Mouse (Mus musculus): Measurements from ENCODE around the gene Vps37c. TPM values are rescaled to one million over a fixed set of nuclear protein-coding genes. Genes with fewer than 3 reads are reported as not detected.

The Vps37c gene
- total and polyA plus RNA-seq, 3 experiments = 8.1 to 11.9 TPM; not detected in 1

GRCm38 (mm10) chr19:10661373-10661772 is 27.2 kb upstream of the Vps37c start:
- TF ChIP-seq JUND (IDR thresholded peaks at IDR 0.05; ENCODE audit: low read depth, low read length) (0 out of 2 replicates have a peak, but pooled peaks have one; percentile 29), ZNF384 (IDR thresholded peaks at IDR 0.05; ENCODE audit: low read depth, low read length) (no peak), MAZ (IDR thresholded peaks at IDR 0.05; ENCODE audit: low read depth, low read length) (0 out of 2 replicates have a peak, but pooled peaks have one; percentile 37), ETS1 (IDR thresholded peaks at IDR 0.05; ENCODE audit: low read depth, low read length) (peak; percentile 86; the same call in 1 of the 2 replicates), SMC3 (IDR thresholded peaks at IDR 0.05; ENCODE audit: low read depth, low read length) (no peak), HCFC1 (IDR thresholded peaks at IDR 0.05; ENCODE audit: low read depth, low read length) (peak; percentile 38; the same call in 1 of the 2 replicates), MXI1 (IDR thresholded peaks at IDR 0.05; ENCODE audit: low read depth, low read length) (no peak; the same call in 1 of the 2 replicates), CTCF (IDR thresholded peaks at IDR 0.05 in 2 of 3, conservative IDR thresholded peaks at IDR 0.05 in 1 of 3; ENCODE audit: control insufficient read depth in 1 of 3, insufficient read depth in 1 of 3, low read depth in 2 of 3, low read length in 3 of 3, poor library complexity in 1 of 3, severe bottlenecking in 1 of 3) (no peak), EP300 (IDR thresholded peaks at IDR 0.05; ENCODE audit: low read depth in 1 of 2, low read length in 2 of 2) (peak; percentile 88 to 95; a peak in 3 of 4 replicates), MEF2A (IDR thresholded peaks at IDR 0.05; ENCODE audit: extremely low read depth, insufficient replicate concordance, low read depth, low read length, poor library complexity, severe bottlenecking) (0 out of 2 replicates have a peak, but pooled peaks have one; percentile 32), USF2 (IDR thresholded peaks at IDR 0.05; ENCODE audit: borderline replicate concordance in 1 of 2, insufficient read depth in 1 of 2, low read depth in 1 of 2, low read length in 2 of 2) (no peak), NRF1 (IDR thresholded peaks at IDR 0.05; ENCODE audit: insufficient read depth, low read depth, low read length, poor library complexity, severe bottlenecking) (no peak), RAD21 (IDR thresholded peaks at IDR 0.05; ENCODE audit: low read depth, low read length) (no peak), TBP (IDR thresholded peaks at IDR 0.05; ENCODE audit: low read depth, low read length) (peak; percentile 42; the same call in 1 of the 2 replicates), ZC3H11A (IDR thresholded peaks at IDR 0.05; ENCODE audit: low read depth, low read length) (no peak), KAT2A (conservative IDR thresholded peaks at IDR 0.05; ENCODE audit: low read depth, low read length) (no peak), SIN3A (IDR thresholded peaks at IDR 0.05; ENCODE audit: low read length) (peak; percentile 41), MYB (IDR thresholded peaks at IDR 0.05; ENCODE audit: low read depth, low read length) (peak; percentile 37; the same call in 1 of the 2 replicates), GATA1 (IDR thresholded peaks at IDR 0.05; ENCODE audit: low read depth, low read length) (peak; percentile 96), USF1 (IDR thresholded peaks at IDR 0.05; ENCODE audit: low read depth, low read length) (no peak), POLR2AphosphoS5 (IDR thresholded peaks at IDR 0.05; ENCODE audit: borderline replicate concordance, low read depth, low read length) (no peak), MYC (IDR thresholded peaks at IDR 0.05; ENCODE audit: low read depth, low read length) (no peak), TCF12 (IDR thresholded peaks at IDR 0.05; ENCODE audit: low read depth, low read length) (peak; percentile 96), POLR2A (IDR thresholded peaks at IDR 0.05; ENCODE audit: control insufficient read depth in 1 of 2, insufficient read depth in 1 of 2, low read depth in 1 of 2, low read length in 2 of 2, poor library complexity in 1 of 2) (0 out of 4 replicates have a peak, but pooled peaks of 1 of the 2 experiments have one; percentile 15), RCOR1 (IDR thresholded peaks at IDR 0.05; ENCODE audit: low read depth, low read length) (peak; percentile 75), BHLHE40 (IDR thresholded peaks at IDR 0.05; ENCODE audit: borderline replicate concordance, low read depth, low read length) (no peak), TAL1 (IDR thresholded peaks at IDR 0.05; ENCODE audit: low read length) (peak; percentile 98), ZKSCAN1 (IDR thresholded peaks at IDR 0.05; ENCODE audit: low read depth, low read length) (no peak), MAFK (IDR thresholded peaks at IDR 0.05; ENCODE audit: borderline replicate concordance, low read depth, low read length) (no peak)
- peaks cover 8 to 23% of the 10 kb centered on the region in 2 experiments; a peak in 3 of 4 replicates for H3K4me1 ChIP-seq (ENCODE audit: control insufficient read depth in 1 of 2, insufficient read depth in 2 of 2, low read length in 2 of 2)
- peak overlapping the region; percentile 56 for H3K9ac ChIP-seq (ENCODE audit: control insufficient read depth, low read depth, low read length, poor library complexity, severe bottlenecking)
- no peaks in the 10 kb centered on the region for H3K79me2 ChIP-seq (ENCODE audit: control insufficient read depth, insufficient read depth, low read length, poor library complexity)
- H3K9me3 ChIP-seq (replicated peaks; ENCODE audit: insufficient read depth, low read length) = no peaks in the 10 kb centered on the region
- peak; percentile 96 for DNase-seq (ENCODE audit: low read depth, low spot score)
- H3K27ac ChIP-seq (ENCODE audit: control insufficient read depth, low read depth, low read length) = peak overlapping the region; percentile 100
- H3K27me3 ChIP-seq (ENCODE audit: control insufficient read depth in 1 of 2, insufficient read depth in 2 of 2, low read length in 2 of 2) = no peaks in the 10 kb centered on the region
- 0 out of 4 replicates have a peak overlapping the region, but pooled peaks of 1 of the 2 experiments have one; percentile 11 for H3K4me3 ChIP-seq (ENCODE audit: control insufficient read depth in 1 of 2, insufficient read depth in 1 of 2, low read depth in 2 of 2, low read length in 2 of 2)
- H3K36me3 ChIP-seq (ENCODE audit: control insufficient read depth in 1 of 2, insufficient read depth in 2 of 2, low read length in 2 of 2) = peaks cover 0 to 33% of the 10 kb centered on the region in 2 experiments; a peak in 2 of 4 replicates

Data from MEL (cell line).